Mouse (Mus musculus): ENCODE data around the gene Timm8a1. TPM values are rescaled to one million over a fixed set of nuclear protein-coding genes. Genes with fewer than 3 reads are reported as not detected.

The Timm8a1 gene
- 10 to 100 TPM; 26.7 to 28.3 TPM for total RNA-seq (2021)
- long read RNA-seq, experiment 1, transcript Timm8a1-201 (2 exons, 1,421 nt) = major isoform, 36 of 37 reads
- long read RNA-seq, experiment 1, partial matches to known transcripts = 1 of 37 reads
- long read RNA-seq, experiment 1, other reads (novel, unspliced or antisense) = 0 of 37 reads
- long read RNA-seq, experiment 2, transcript Timm8a1-201 (2 exons, 1,421 nt) = major isoform, 48 of 49 reads
- long read RNA-seq, experiment 2, partial matches to known transcripts = 1 of 49 reads
- long read RNA-seq, experiment 2, other reads (novel, unspliced or antisense) = 0 of 49 reads

DNA sequence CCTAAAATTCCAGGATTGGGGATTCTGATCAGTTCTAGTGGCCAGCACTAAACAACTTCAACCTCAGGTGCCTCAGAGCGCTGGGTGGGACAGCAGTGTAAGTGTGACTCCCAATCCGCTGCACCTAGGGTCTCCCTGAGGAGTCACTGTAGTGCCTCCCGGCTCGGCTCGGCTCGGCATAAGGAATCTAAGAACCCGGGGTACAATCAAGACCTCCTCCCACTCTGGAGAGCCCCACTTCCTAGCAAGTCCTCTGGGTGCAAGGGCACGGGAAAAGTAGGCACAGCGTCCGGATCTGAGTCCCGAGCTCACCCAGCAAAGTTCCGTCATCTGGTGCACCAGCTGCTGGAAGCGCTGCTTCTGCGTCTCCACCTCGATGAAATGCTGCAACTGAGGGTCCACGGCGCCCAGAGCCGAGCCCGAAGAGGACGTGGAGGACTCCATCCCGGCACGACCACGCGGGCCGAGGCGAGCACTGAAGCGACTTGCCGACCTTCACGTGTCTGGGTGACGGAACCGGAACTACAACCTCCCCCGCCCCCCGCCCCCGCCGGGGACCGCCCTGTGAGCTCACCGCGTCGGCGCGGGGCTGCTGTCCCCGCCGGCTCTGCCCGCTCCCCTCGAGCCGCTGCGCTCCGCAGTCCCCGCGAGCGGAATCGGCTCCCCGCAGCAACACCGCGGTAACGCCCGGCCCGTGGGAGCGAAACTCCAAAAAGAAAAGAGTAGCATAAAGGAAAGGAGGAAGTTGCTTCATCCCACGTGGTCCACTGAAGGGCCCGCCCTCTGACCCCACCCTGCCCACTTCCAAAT, at the start of gene Timm8a1:
Gene Timm8a1, minus strand, starts transcription at position 721 of the 810 bp plus-strand sequence.
- peak; percentile 23 to 37 for DNase-seq (ENCODE audit: low spot score in 2 of 2)

GRCm38 (mm10) chrX:134589836-134590235, 48.2 kb upstream of the Timm8a1 start:
- DNase-seq (ENCODE audit: low spot score in 2 of 2) = no peak

GRCm38 (mm10) chrX:134588997-134589396, 47.3 kb upstream of the Timm8a1 start:
- DNase-seq (ENCODE audit: low spot score in 2 of 2) = no peak

GRCm38 (mm10) chrX:134588261-134588660, 46.6 kb upstream of the Timm8a1 start:
- no peak for DNase-seq (ENCODE audit: low spot score in 2 of 2)

GRCm38 (mm10) chrX:134586447-134586846, 44.8 kb upstream of the Timm8a1 start:
- DNase-seq (ENCODE audit: low spot score in 2 of 2) = no peak

GRCm38 (mm10) chrX:134585103-134586002, 43.7 kb upstream of the Timm8a1 start, which contains the start of gene Rpl36a:
Gene Rpl36a (plus strand): TSS chrX:134585654.
- peak; percentile 84 to 94 for DNase-seq (ENCODE audit: low spot score in 2 of 2)

GRCm38 (mm10) chrX:134582888-134583669, 41.4 kb upstream of the Timm8a1 start, which contains the start of gene Btk:
Gene Btk (minus strand): TSS chrX:134583570.
- DNase-seq (ENCODE audit: low spot score in 2 of 2) = no peak

- DNase-seq (ENCODE audit: low spot score in 2 of 2) = no peak
Measured at GRCm38 (mm10) chrX:134582270-134582669, 40.6 kb upstream of the Timm8a1 start.

DNA sequence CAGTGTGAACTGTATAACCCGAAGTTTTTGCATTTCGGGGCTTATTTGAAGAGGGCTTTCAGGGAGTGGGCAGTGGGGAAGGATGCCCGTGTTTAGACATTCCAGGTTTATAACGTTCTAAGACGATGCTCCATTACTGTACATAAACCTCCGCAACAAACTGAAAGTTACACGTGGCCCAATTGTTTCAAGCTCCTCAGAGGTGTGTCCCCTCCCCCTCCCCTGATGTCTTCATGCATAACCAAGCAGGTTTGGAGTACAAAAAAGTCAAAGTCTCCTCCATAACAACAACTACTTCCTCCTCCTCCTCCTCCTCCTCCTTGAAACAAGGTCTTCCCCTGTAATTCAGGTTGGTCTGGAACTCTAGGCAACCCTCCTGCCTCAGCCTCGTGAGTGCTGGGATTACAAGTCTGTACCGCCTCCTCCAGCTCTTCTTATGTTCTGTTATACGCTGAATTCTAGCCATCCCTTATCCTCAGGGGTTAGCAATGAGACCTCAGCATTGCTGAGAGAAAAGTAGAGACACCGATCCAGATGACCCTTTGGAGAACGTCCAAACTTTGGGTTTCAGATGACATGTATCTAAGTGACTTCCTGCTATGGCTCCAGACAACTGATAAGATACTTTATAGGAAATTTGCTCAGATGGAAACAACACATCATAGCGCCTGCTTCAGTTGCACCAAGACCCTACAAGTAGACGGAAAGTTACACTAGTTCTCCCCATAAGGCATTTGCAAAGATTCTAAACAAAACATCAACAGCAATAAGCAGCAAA, 39.1 kb upstream of the Timm8a1 start:
- DNase-seq (ENCODE audit: low spot score in 2 of 2) = no peak

DNA sequence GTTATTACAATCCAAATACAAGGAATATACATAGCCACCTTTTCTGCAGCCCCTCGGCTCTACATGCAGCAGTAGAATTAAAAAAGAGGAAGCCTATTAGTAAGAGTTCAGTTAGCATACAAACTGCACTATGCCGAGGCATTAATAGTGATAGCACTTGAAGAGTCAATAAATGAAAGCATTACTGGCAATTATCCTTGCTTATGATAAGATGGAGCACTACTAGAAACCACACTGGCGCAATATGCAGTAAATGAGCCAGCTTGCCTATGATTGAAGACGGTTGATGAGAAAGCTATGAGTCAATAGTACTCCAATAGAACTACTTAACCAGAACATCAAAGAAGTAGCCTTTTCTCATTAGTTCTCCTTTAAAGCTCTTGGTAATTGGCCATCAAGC, 36.2 kb upstream of the Timm8a1 start:
- no peak for DNase-seq (ENCODE audit: low spot score in 2 of 2)

DNA sequence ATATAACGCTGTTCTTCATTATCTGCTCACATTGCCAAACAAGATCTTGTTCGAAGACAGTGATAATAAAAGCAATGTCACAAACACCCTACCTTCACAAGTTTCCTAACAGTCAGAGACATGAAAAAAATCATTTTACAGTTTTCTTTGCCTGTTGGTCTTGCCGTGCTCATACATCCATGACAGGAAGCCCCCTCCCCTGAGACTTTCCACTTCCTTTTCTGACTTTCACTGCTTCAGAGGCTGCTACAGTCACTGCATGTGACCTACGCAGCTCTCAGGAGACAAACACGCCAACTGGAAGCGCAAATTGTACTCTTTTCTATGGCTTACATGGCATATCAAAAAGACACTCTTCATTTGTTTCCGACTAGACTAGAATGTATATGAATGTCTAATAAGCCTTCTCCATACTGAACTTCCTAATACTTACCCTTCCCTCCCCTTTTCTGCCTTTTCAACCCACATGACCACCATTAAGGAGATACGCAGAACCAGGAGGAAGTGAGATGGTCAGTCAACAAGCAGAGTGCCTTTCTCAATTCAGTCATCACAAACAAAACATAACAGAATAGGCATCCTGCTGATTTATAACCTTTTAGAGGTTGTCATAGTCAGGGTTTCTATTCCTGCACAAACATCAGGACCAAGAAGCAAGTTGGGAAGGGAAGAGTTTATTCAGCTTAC, 25.0 kb upstream of the Timm8a1 start:
- DNase-seq (ENCODE audit: low spot score in 2 of 2) = no peak

DNA sequence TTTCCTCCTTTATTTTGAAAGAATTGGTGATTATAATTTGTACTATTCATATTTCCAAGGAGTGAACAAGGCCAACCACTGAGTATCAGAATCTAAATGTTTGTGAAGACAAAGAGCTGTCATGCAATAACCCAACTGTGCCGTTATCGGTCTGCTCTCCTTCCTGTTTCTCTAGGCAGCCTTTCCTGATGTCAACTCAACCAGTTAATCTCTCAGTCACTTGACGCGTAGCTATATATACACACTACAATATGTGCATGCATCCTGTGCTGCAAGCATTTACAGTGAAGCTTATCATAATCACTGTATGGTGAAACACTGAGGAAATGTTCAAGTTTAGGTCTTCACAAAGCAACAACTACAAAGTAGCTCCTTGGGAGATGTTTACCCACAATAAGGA, 22.7 kb upstream of the Timm8a1 start:
- no peak for DNase-seq (ENCODE audit: low spot score in 2 of 2)

DNA sequence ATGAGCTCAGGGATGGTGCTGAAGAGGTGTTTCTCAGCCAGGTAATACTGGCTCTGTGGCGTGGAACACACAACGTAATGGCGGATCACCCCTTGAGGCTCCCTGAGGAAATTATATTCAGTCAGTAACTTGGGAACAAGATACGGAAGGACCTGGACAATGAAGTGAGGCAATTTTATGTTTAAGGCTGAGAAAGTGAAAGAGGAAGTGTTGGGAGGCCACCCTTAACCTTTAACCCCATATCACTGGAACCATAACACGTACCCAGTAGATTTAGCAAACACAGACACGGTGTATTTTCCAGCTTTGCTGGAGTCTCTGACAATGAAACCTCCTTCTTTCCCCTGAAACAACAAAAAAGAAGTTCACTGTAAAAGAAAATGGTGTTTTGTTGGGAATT, 12.8 kb upstream of the Timm8a1 start:
- no peak for DNase-seq (ENCODE audit: low spot score in 2 of 2)

GRCm38 (mm10) chrX:134553326-134553725, 11.7 kb upstream of the Timm8a1 start:
- DNase-seq (ENCODE audit: low spot score in 2 of 2) = no peak

GRCm38 (mm10) chrX:134550903-134551302, 9.2 kb upstream of the Timm8a1 start:
- peak; percentile 2 to 52 for DNase-seq (ENCODE audit: low spot score in 2 of 2)

- no peak for DNase-seq (ENCODE audit: low spot score in 2 of 2)
Measured at GRCm38 (mm10) chrX:134547330-134547729, 5.7 kb upstream of the Timm8a1 start.

DNA sequence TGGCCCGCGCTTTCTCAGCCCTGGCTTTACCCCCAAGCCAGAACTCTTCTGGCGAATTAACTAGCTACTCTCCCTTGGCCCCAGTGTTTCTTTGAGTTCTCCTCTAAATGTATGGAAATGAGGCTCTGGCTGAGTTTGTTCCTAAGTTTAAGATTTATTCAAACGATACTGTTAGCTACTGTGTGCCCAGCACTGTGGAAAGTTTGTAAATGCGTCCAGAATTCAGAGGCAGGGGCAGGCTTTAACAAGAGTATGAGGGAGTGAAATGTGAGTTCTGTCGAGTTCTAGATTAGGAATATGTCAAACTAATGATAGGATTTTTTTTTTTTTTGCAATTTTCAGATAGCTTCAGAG, 267 bp upstream of the Timm8a1 start:
- no peak for DNase-seq (ENCODE audit: low spot score in 2 of 2)

GRCm38 (mm10) chrX:134540414-134541135, 1.1 kb downstream of the Timm8a1 start:
- no peak for DNase-seq (ENCODE audit: low spot score in 2 of 2)
